Mouse (Mus musculus) forebrain, embryonic 11.5 days (tissue): ENCODE results near the gene Npw. TPM values are rescaled to one million over a fixed set of nuclear protein-coding genes. Genes with fewer than 3 reads are reported as not detected.

Experiments
- ATAC-seq: fragments of 200-750 bp; cut with Nextera tagmentation; replicated peaks from 2 replicates; pipeline ENCODE4 v1.8.0; 2017; ENCODE audit warnings: moderate TSS enrichment; ENCODE audit not compliant: low FRiP score
- DNase-seq: peaks from one replicate; pipeline ENCODE4 v3.0.0-alpha.2; 2017; ENCODE audit warnings: low spot score
- H3K27ac ChIP-seq: fragments of 300-500 bp; sonication (generic); 2 replicates; pipeline ENCODE4 v1.5.1; 2014; ENCODE audit warnings: low read depth, low read length
- H3K27me3 ChIP-seq: fragments of 300-500 bp; sonication (generic); 2 replicates; pipeline ENCODE4 v1.6.1; 2014; ENCODE audit warnings: mild to moderate bottlenecking, low read length, mixed read lengths; ENCODE audit not compliant: control insufficient read depth, insufficient read depth
- H3K36me3 ChIP-seq: fragments of 300-500 bp; sonication (generic); 2 replicates; pipeline ENCODE4 v1.6.1; 2014; ENCODE audit warnings: mild to moderate bottlenecking, low read length, moderate library complexity, mixed read lengths; ENCODE audit not compliant: control insufficient read depth, insufficient read depth
- H3K4me1 ChIP-seq: fragments of 300-500 bp; sonication (generic); replicated peaks from 2 replicates; pipeline ENCODE4 v1.6.1; 2014; ENCODE audit warnings: low read length, mixed read lengths; ENCODE audit not compliant: control insufficient read depth, insufficient read depth
- H3K4me2 ChIP-seq: fragments of 300-500 bp; sonication (generic); 2 replicates; pipeline ENCODE4 v1.6.1; 2014; ENCODE audit warnings: low read depth, mild to moderate bottlenecking, low read length, moderate library complexity, mixed read lengths; ENCODE audit not compliant: severe bottlenecking
- H3K4me3 ChIP-seq: fragments of 300-500 bp; sonication (generic); 2 replicates; pipeline ENCODE4 v1.5.1; 2014; ENCODE audit warnings: low read depth, low read length
- H3K9ac ChIP-seq: fragments of 300-500 bp; sonication (generic); 2 replicates; pipeline ENCODE4 v1.6.1; 2014; ENCODE audit warnings: low read length
- H3K9me3 ChIP-seq: fragments of 300-500 bp; sonication (generic); 2 replicates; pipeline ENCODE4 v1.6.1; 2016; ENCODE audit warnings: low read length, mixed read lengths; ENCODE audit not compliant: control insufficient read depth
- WGBS: fragments of 180-500 bp; shearing (Covaris S2); extraction: QIAGEN DNeasy Blood & Tissue Kit; methylation state at CpG from one replicate; pipeline ENCODE4 v1.1.7; 2014; 5-methylcytosine and 5-hydroxymethylcytosine counted together
- polyA plus RNA-seq: library from polyadenylated mRNA; unstranded; fragments of >200 nt; fragmentation: Nextera tagmentation; extraction: Ambion mirVana; gene quantifications from 2 replicates; pipeline ENCODE4 v1.2.1, GENCODE M21; 2014

Npw gene
- polyA plus RNA-seq, 1 experiment from 2014 or later = 0.32 TPM

DNA sequence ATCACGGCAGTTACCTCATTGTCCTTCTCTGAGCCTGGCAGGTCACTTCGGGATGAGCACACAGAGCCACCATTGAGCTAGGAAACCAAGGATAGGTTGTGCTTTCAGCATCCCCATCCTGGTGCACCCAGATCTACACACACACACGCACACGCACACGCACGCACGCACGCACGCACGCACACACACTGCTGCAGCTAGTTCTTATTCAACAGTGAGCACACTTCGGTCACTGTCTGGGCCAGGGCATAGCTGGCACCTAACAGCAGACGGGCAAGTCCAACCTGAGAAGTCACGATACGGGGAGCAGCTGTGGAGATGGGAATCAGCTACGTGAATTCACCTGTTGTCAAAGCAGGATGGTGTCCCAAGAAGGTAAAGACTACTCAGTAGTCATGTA lies 17.7 kb downstream of the Npw start:
- ATAC-seq (no peak), DNase-seq (no peak)
- Histone ChIP-seq H3K27me3 (no peaks in the 10 kb centered on the region), H3K4me2 (no peak overlapping the region), H3K9ac (no peak overlapping the region), H3K27ac (no peak overlapping the region), H3K4me3 (no peak overlapping the region), H3K36me3 (no peaks in the 10 kb centered on the region), H3K9me3 (no peaks in the 10 kb centered on the region), H3K4me1 (no peaks in the 10 kb centered on the region)
- WGBS = 96% methylated on average over 15 of the region's 15 CpGs

DNA sequence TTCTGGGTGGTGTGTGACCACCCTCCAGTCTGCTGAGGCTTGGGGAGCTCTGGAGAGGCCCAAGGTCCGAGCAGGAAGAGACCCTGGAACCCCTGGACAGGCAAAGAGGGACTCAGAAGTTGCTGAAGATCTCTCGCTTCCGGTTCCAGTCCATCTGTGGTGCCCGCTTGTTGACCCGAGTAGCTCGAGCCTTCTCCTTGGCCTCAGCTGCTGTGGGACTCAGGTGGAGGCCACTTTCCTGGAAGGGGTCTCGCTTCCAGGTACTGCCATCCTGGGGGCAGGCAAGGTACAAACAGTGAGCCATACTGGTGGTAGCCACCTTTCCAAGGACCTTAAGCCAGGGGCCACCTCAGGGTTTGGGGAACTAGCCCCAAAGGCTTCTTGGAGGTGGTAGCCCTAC lies 18.1 kb downstream of the Npw start:
- Histone ChIP-seq H3K27ac (no peak overlapping the region), H3K4me1 (no peaks in the 10 kb centered on the region)

DNA sequence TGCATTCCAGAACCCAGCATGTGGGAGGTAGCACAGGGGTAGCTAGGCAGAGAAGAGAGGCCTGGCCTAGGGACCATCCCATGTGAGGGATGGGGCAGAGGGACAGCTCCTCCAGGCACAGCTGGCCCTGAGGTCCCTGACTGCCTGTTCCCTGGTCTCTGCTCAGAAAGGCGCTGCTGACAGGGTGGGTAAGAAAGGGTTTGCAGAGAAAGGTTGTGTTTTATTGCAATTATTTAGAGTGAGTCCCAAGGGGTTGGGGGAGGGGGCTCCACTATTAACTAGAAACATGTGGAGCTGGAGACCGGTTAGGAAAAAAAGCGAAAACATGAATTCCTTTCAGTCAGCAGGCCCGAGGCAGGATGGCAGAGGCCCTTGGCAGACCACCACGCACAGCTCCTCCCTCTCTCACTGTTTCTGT lies 18.7 kb downstream of the Npw start:
- H3K4me1 ChIP-seq = no peaks in the 10 kb centered on the region
- no peak overlapping the region for H3K4me2 ChIP-seq
- 83% methylated on average over 5 of the region's 5 CpGs for WGBS
- no peak overlapping the region for H3K4me3 ChIP-seq
- H3K9ac ChIP-seq = no peak overlapping the region
- no peak overlapping the region for H3K27ac ChIP-seq
- no peaks in the 10 kb centered on the region for H3K36me3 ChIP-seq
- DNase-seq (no peak), ATAC-seq (no peak)
- no peaks in the 10 kb centered on the region for H3K27me3 ChIP-seq
- H3K9me3 ChIP-seq = no peaks in the 10 kb centered on the region

More for the DNA sequence above, 18.1 kb downstream of the Npw start:
- ATAC-seq = no peak
- Histone ChIP-seq H3K27me3 (no peaks in the 10 kb centered on the region), H3K9me3 (no peaks in the 10 kb centered on the region), H3K36me3 (no peaks in the 10 kb centered on the region), H3K9ac (no peak overlapping the region), H3K4me2 (no peak overlapping the region), H3K4me3 (no peak overlapping the region)
- 86% methylated on average over 7 of the region's 7 CpGs for WGBS
- no peak for DNase-seq

DNA sequence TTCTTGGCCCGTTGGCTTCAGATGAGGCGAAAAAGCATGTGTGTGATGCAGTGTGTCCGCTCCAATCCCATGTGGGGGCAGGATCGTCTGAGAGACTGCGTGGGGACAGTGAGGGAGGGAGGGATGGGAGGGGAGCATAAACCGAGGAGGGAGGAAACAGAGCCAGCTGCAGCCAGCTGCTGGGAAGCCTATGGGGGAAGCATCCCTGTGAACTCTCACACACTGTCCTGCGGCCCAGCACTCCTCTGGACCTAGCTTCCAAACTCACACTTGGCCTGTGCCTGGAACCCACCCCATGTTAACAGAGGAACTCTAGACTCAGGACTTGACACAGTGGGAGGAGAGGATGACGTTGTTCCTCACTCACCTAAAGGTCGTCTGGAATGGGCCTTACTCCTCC lies 19.4 kb downstream of the Npw start:
- Histone ChIP-seq H3K27ac (no peak overlapping the region), H3K4me2 (no peak overlapping the region), H3K9me3 (no peaks in the 10 kb centered on the region), H3K36me3 (no peaks in the 10 kb centered on the region), H3K9ac (no peak overlapping the region), H3K27me3 (no peaks in the 10 kb centered on the region), H3K4me1 (peaks cover under 1% of the 10 kb centered on the region; the same call in 1 of the 2 replicates), H3K4me3 (no peak overlapping the region)
- 68% methylated on average over 9 of the region's 9 CpGs for WGBS
- no peak for DNase-seq
- no peak for ATAC-seq

DNA sequence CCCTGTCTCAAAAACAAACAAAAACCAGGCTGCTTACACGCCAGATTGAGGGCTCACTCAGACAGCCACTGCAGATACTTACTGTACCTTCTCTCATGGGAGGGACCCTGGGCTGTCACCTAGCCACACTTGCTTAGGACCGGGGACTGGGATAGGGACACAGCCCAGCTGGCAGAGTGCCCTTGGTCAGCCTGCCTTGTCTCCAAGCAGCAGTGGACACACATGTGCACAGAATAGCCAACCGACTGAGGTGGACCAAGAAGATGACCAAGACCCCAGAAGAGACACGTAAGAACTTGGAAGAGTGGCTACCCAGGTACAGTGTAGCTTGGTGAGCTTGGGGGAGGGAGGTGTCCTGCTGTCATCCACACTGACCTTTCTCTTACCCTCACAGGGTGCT lies 20.0 kb downstream of the Npw start:
- H3K9me3 ChIP-seq = no peaks in the 10 kb centered on the region
- H3K4me1 ChIP-seq = peaks cover 5% of the 10 kb centered on the region; the same call in 1 of the 2 replicates
- no peaks in the 10 kb centered on the region for H3K36me3 ChIP-seq
- no peaks in the 10 kb centered on the region for H3K27me3 ChIP-seq
- no peak overlapping the region for H3K4me3 ChIP-seq
- no peak overlapping the region for H3K27ac ChIP-seq
- DNase-seq (no peak), ATAC-seq (no peak)
- no peak overlapping the region for H3K4me2 ChIP-seq
- no peak overlapping the region for H3K9ac ChIP-seq
- WGBS = 91% methylated on average over 4 of the region's 4 CpGs

DNA sequence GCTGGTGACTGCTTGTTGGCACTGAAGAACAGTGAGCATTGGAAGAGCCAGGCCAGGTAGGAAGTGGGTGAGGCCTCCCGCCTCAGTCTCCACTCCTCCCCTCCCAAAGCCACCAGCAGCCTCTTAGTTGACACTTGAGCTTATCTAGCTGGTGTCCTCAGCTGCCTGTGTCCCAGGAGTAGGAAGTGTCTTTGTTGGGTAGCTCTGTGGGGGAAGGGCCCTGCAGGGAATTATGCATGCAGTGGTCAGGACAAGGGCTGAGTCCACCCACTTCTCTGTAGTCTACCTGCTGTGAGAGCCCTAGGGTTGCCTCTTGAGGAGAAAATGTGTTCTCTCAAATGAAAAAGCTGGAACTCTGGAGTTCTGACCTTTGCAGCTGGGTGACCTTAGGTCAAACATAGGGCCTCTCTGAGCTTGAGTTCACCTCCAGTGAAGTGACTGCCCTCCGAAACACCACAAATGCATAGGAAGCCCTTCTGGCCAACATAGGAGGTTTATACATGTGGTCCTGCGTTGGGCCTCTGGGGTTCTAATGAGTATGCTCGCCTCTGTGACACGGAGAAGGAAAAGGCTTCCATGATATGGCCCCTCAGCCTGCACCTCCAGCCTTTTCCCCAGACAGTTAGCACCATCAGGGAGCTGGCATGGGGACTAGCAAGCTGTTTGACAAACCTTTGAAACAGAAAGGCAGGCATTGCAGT lies 21.3 kb downstream of the Npw start:
- Histone ChIP-seq H3K36me3 (no peaks in the 10 kb centered on the region), H3K4me3 (no peak overlapping the region), H3K9me3 (no peaks in the 10 kb centered on the region), H3K27ac (no peak overlapping the region), H3K27me3 (no peaks in the 10 kb centered on the region), H3K4me1 (peaks cover 10% of the 10 kb centered on the region; the same call in 1 of the 2 replicates), H3K4me2 (no peak overlapping the region), H3K9ac (no peak overlapping the region)
- DNase-seq (no peak), ATAC-seq (no peak)
- WGBS = 68% methylated on average over 5 of the region's 5 CpGs

DNA sequence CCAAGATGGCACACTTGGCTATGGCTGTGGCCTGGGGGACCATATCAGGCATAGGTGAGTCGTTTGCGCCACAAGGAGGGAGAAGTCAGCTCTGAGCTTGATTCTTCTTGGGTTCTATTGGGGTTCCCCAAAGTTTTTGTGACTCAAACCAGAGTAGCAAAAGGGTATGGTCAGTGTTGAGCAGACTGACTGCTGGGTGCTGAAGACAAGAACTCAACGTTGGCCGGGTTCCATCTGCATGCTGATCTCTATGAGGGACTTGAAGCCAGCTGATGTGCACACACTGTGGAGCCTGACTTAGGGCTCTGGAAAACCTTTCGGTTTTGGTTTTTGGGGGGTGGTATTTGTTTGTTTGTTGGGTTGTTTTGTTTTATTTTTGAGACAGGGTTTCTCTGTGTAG lies 22.6 kb downstream of the Npw start:
- no peaks in the 10 kb centered on the region for H3K36me3 ChIP-seq
- H3K27me3 ChIP-seq = no peaks in the 10 kb centered on the region
- 98% methylated on average over 5 of the region's 5 CpGs for WGBS
- H3K27ac ChIP-seq = no peak overlapping the region
- no peak overlapping the region for H3K4me2 ChIP-seq
- no peaks in the 10 kb centered on the region for H3K9me3 ChIP-seq
- H3K9ac ChIP-seq = no peak overlapping the region
- H3K4me1 ChIP-seq = peaks cover 15% of the 10 kb centered on the region; the same call in 1 of the 2 replicates
- ATAC-seq (no peak), DNase-seq (no peak)
- no peak overlapping the region for H3K4me3 ChIP-seq

DNA sequence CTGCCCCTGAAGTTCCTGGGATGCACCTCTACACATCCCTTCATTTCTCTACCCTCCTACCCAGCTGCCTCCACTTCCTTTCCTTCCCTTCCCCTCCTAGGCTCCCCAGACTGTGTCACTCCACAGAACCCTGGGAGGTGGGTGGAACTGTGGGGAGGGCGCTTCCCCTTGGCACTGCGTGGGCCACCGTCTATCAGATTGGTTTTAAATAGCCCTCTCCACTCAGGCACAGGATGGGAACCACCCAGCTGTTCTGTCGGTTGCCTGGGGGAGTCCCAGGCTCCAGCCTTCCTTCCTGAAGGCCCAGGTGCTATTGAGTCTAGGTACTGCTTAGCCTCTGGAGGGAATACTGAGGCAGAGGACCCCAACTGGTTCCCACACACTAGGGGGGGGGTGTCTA lies 23.2 kb downstream of the Npw start:
- H3K9ac ChIP-seq = no peak overlapping the region
- no peaks in the 10 kb centered on the region for H3K36me3 ChIP-seq
- no peak overlapping the region for H3K4me3 ChIP-seq
- WGBS = 84% methylated on average over 4 of the region's 4 CpGs
- DNase-seq (no peak), ATAC-seq (no peak)
- no peak overlapping the region for H3K4me2 ChIP-seq
- H3K27me3 ChIP-seq = no peaks in the 10 kb centered on the region
- no peak overlapping the region for H3K27ac ChIP-seq
- H3K9me3 ChIP-seq = no peaks in the 10 kb centered on the region
- H3K4me1 ChIP-seq = peaks cover 15% of the 10 kb centered on the region; the same call in 1 of the 2 replicates

DNA sequence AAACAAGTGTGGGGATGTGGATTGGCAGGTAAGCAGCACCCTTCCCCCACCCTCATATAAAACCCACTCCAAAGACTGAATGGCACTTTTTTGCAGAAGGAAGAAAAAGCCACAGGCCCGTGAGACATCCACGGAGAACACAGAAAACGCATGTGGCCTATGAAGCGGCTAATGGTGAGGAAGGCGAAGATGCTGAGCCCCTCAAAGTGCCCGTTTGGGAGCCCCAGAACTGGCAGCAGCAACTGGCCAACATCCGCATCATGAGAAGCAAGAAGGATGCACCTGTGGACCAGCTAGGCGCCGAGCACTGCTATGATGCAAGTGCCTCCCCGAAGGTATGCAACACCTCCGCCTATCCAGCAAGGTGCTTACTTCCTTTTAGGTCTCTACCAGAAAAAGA lies 24.4 kb downstream of the Npw start:
- ATAC-seq (no peak), DNase-seq (no peak)
- Histone ChIP-seq H3K4me1 (peaks cover 15% of the 10 kb centered on the region; the same call in 1 of the 2 replicates), H3K4me2 (no peak overlapping the region), H3K4me3 (no peak overlapping the region), H3K27ac (no peak overlapping the region), H3K9ac (no peak overlapping the region; the same call in 1 of the 2 replicates), H3K36me3 (no peaks in the 10 kb centered on the region), H3K9me3 (no peaks in the 10 kb centered on the region), H3K27me3 (no peaks in the 10 kb centered on the region)
- WGBS = 91% methylated on average over 11 of the region's 11 CpGs
